Mouse (Mus musculus) layer of hippocampus, postnatal 10 days (tissue): ENCODE data around the gene Ccdc144b. TPM values are rescaled to one million over a fixed set of nuclear protein-coding genes. Genes with fewer than 3 reads are reported as not detected.

ENCODE experiments used
- DNase-seq, 2 experiments: peaks; one replicate each; pipeline ENCODE4 v3.0.0; 2021; ENCODE audit warnings: low spot score in 2 of 2
- total RNA-seq, 2 experiments: library from RNA; stranded (reverse); gene quantifications; 2 replicates each; pipeline ENCODE4 v1.2.3; 2021

The Ccdc144b gene
- total RNA-seq, 2 experiments from 2014 or later = not detected

DNA sequence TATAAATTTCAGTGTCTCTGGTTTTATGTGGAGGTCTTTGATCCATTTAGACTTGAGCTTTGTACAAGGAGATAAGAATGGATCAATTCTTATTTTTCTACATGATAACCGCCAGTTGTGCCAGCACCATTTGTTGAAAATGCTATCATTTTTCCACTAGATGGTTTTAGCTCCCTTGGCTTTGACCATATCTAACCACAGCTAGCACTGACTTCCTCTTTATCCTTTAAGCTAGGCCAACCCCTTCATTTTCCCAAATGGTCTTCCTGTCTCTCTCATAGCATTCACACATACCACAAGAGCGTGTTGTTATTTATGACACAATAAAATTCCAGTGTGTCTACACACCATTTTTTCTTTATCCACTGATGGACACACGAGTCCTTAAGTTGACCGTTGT, 23.4 kb downstream of the Ccdc144b start:
- DNase-seq = no peak

DNA sequence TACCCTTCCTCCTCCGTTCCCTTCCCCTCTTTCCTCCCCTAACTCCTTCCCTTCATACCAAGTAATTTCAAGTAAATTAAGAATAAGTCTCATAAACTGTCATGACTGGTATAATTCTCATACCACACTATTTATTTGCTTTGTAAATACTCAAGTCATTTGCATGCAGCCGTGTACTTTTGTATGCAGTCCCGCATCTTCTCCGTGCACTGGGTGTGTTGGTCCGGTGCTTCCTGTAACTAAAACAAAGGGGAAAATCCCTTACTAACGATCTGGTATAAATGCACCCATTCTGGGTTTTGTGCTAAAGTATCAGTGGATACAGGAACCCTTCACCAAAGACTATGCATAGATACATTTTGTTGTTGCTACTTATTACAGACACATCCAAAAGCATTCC, 27.6 kb downstream of the Ccdc144b start:
- DNase-seq = no peak

DNA sequence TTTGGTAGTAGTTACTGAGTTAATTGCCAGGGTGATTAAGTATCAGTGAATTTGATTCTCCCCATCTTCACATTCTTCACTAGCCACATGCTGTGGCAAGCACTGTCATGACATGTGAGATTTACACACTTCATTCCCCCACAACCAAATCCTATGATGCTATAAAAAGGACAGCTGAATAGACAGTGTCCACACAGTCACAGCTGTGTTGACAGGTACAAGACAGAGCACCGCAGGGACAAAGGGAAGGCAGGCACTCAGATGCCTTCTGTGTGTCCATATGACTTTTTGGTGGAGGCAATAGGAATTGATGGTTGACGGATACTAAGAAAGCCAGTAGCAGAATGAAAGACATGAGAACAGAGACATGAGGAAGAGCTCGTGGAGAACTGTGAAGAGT, 42.1 kb downstream of the Ccdc144b start:
- DNase-seq = no peak

GRCm38 (mm10) chr3:36008411-36009154, 44.8 kb downstream of the Ccdc144b start:
- DNase-seq = no peak

- DNase-seq = no peak
These were observed 49.1 kb downstream of the Ccdc144b start for GRCm38 (mm10) chr3:36004028-36004895.

DNA sequence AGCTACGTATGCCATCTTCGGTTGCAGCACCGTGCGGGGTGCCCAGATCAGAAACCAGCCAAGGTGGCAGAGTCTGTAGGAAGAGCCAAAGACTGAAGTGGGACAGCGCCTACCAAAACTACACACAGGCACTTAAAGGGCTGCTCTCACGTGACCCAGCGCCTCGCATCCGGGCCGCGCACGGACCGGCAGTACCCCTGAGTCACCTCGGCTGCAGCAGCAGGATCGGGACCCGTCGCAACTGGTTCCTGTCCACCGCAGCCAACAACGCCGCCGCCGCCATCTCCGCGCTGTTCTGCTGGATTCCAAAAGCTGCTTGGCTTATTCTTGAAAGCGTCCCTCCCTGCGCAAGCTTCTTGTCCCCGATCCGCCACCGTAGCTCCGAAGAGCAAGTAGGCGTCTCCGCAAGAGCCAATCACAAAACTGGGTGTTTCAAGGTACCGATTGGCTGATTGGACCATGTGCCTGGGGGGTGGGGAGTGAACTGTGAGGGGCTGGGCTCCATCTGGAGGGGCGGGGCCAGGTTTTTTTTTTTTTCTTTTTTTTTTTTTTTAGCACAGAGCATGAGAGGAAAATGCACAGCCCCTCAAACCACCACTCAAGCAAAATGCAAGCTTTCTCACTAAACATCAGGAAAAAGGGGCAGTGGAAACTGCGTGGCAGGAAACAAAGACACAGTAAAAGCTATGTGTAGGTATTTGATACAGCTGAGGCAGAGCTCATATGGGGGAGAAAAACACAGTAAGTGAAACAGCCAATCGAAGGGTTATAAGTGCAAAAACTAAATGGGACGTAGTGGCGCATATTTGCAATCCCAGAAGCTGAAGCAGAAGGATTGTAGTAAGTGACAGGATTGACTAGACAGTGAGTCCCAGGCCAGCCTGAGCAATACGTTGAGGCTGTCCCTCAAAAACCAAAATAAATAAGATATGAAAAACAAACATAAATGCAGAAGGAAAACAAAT, 52.8 kb downstream of the Ccdc144b start, which contains the start of gene Mccc1:
Mccc1 (minus strand) TSS at position 404 of the 965 bp plus-strand sequence.
- DNase-seq = peak; percentile 96 to 97

- no peak for DNase-seq
These were observed 58.5 kb downstream of the Ccdc144b start for GRCm38 (mm10) chr3:35994552-35995531.

DNA sequence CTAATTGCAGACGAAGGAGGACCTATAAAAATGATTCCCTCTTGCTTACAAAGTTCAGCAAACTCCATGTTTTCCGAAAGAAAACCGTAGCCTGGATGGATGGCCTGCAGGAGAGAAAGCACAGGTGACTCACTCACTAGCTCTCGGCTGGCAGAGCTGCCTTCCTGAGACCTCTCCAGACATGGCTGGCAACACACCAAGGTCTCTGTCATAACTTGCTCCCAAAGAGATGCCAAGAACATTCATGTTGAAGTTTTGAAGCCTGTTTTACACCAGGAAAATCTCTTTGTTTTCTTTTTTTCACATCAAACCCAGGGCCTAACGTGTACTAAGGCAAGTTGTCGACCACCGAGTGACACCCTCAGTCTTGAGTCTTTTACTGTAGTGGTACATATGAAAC, 62.6 kb downstream of the Ccdc144b start:
- no peak for DNase-seq

GRCm38 (mm10) chr3:35988031-35988430, 65.3 kb downstream of the Ccdc144b start:
- DNase-seq = no peak

DNA sequence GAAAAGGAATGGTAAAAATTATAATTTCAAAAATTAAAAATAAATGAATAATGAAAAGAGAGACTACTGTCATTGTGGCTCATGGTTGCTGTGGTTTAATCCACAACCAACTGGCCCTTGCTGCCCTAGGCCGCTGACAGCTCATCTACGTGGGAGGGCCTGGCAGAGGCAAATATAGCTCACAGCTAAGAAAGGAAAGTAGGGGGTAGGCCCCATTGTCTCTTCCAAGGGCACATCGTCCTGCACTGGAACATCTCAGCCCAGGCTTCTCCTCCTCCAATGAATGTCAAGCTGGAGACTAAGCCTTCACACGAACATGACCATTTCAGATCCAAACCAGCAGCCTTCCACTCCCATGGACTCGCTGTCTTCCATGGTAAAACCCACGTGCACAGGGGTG, 67.1 kb downstream of the Ccdc144b start:
- no peak for DNase-seq

- DNase-seq = peak; percentile 18 to 27
These were observed 79.8 kb downstream of the Ccdc144b start for GRCm38 (mm10) chr3:35973551-35973950.

- peak; percentile 16 to 28 for DNase-seq
These were observed 80.4 kb downstream of the Ccdc144b start for GRCm38 (mm10) chr3:35972985-35973384.

GRCm38 (mm10) chr3:35971149-35971548, 82.2 kb downstream of the Ccdc144b start:
- DNase-seq = peak in 1 of 2 experiments; percentile 17

DNA sequence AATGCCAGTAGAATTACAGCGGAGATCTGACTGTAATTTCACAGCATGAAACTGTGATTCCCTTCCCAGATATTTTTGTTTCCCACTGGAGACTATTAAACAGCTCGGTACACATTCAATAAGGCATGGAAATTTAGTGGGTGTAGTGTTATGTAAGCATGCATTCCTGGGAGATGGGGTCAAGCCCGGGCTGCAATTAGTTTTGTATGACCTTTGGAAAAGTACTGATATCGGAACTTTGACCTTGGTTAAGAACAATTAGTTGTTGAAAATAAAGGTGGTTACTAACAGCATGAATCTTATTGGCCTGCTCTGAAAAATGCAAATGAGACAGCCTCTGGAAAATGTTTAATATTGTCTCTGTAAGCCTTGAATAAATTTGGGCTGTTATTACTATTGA, 82.9 kb downstream of the Ccdc144b start:
- DNase-seq = no peak

DNA sequence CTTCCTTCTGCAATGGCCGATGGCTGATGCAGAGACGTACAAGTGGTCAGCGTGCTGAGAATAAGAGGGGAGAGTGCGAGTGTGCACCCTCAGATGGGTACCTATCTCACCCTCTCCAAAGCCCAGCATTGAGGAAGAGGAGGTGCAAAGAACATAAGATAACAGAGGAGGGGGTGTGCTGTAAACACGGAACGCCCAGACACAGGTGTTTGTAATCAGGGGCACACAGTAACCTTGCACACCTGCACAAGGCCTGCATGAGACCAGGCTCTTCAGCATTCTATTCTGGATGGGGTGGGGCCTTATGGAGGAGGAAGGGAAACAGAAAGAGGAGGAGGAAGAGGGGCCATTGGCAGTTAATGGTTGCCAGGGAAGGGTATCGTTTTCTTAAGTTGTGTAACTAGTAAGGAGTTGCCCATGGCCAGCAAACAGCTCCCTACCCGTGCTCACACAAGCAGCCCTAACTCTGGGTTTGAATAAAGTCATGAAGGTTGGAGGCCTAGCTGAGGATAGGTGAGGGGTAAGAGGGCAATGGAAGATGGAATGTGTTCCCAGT, 85.9 kb downstream of the Ccdc144b start:
- no peak for DNase-seq

DNA sequence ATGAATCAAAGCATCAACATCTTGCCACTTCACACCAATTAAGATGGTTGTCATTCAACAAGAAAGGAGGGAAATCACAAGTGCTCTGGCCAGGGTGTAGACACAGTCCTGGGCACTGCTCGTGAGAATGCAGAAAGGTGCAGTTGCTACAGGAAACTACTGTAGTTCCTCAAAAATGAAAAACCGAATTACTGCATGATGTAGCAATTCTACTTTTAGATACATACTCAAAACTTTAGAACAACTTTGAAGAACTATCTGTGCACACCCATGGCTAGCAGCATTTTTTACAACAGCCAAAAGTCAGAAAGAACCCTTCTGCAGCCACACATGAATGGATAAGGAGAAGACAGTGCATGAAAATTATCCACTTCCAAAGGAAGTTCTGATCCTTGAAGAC, 86.9 kb downstream of the Ccdc144b start:
- DNase-seq = no peak

- no peak for DNase-seq
These were observed 88.4 kb downstream of the Ccdc144b start for GRCm38 (mm10) chr3:35964928-35965327.

DNA sequence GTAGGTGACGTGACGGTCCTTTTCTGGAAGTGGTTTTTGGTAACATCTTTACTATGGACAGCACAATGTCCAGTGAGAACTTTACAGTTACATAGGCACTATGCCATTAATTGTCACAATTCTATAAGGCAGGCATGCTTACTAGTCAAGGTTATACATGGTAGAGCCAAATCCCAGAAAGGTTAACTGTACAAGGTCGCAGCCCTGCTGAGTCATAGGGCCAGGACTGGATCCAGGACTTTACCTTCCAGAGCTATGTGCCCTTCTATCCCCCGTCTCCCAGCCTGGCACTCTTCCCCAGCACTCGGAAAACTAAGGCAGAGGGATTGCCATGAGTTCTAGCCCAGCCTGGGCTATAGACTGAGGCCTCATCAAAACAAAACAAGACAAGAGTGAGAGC, 89.4 kb downstream of the Ccdc144b start:
- DNase-seq = no peak

- DNase-seq = no peak
These were observed 89.9 kb downstream of the Ccdc144b start for GRCm38 (mm10) chr3:35963401-35963800.

- DNase-seq = no peak
These were observed 90.4 kb downstream of the Ccdc144b start for GRCm38 (mm10) chr3:35962967-35963366.
